Mouse (Mus musculus) E14TG2a.4 (cell line): ENCODE data around the gene Gm27029.
"Not testable (repeated sequence)": the region's sequence is repeated elsewhere in the genome, so short reads cannot be mapped to it uniquely, and the experiment has no call there.

Experiments
- H3K27me3 ChIP-seq: 2 replicates; pipeline ENCODE4 v1.6.1; 2014; ENCODE audit warnings: low read length, control low read depth; ENCODE audit not compliant: insufficient read depth
- H3K36me3 ChIP-seq: 2 replicates; pipeline ENCODE4 v1.6.1; 2014; ENCODE audit warnings: low read length, control low read depth; ENCODE audit not compliant: insufficient read depth
- H3K4me1 ChIP-seq: replicated peaks from 2 replicates; pipeline ENCODE4 v1.6.1; 2014; ENCODE audit warnings: low read depth, low read length, control low read depth
- H3K4me3 ChIP-seq: replicated peaks from 2 replicates; pipeline ENCODE4 v1.5.1; 2014; ENCODE audit warnings: mild to moderate bottlenecking, low read length
- H3K9me3 ChIP-seq: 2 replicates; pipeline ENCODE4 v1.6.1; 2014; ENCODE audit warnings: low read length, control low read depth
- CTCF ChIP-seq: conservative IDR thresholded peaks from 2 replicates; pipeline ENCODE4 v1.5.1; 2014; ENCODE audit warnings: low read length
- NANOG ChIP-seq: IDR thresholded peaks from 2 replicates; pipeline ENCODE4 v1.6.1; 2014; ENCODE audit warnings: borderline replicate concordance, low read length, mixed read lengths
- POU5F1 ChIP-seq: IDR thresholded peaks from 2 replicates; pipeline ENCODE4 v1.6.1; 2014; ENCODE audit warnings: low read length, borderline replicate concordance

The Gm27029 gene

DNA sequence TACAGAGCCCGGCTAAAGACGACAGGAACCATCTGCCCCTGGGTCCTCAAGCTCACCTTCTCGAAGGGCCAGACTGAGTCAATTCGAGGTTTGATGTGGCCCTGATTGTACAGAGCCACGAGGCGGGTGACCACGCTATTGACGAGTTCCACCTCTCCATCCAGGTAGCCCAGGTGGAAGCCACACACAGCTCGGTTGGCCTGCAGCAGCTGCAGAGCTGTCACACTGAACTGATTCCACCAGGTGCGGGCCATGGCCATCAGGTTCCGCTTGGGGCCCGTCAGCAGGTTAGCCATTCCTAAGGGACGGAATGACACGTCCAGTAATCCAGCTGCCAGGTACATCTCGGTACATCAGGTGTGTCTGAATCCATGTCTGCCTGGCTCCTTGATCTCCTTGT is 35.7 kb upstream of the Gm27029 start:
- peaks cover 89% of the 10 kb centered on the region for H3K4me1 ChIP-seq
- peaks cover 56% of the 10 kb centered on the region for H3K36me3 ChIP-seq
- no peaks in the 10 kb centered on the region for H3K9me3 ChIP-seq
- peak overlapping the region; percentile 59 for H3K4me3 ChIP-seq
- TF ChIP-seq POU5F1 (no peak), NANOG (no peak), CTCF (no peak)
- no peaks in the 10 kb centered on the region for H3K27me3 ChIP-seq

DNA sequence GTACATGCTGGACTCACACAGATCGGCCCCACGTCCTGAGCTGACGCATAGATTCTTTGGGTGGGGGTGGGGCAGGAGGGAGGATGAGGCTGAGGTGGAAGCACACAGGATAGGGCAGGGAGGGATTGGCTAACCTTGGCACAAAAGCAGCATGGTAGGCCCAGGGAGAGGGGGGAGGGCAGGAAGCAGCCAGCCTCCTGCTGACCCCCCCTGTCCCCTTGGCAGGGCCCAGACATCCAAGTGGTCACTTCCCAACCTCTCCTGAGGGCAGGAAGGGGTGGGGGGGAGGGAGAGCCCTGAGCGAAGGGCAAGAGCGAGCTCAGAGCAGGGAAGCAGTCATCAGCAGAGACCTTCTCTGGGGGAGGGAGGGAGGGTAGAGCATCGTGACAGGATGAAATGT is 35.1 kb upstream of the Gm27029 start:
- H3K27me3 ChIP-seq: no peaks in the 10 kb centered on the region
- H3K4me3 ChIP-seq: peak overlapping the region; percentile 51
- no peaks in the 10 kb centered on the region for H3K9me3 ChIP-seq
- H3K36me3 ChIP-seq: peaks cover 56% of the 10 kb centered on the region
- H3K4me1 ChIP-seq: peaks cover 90% of the 10 kb centered on the region
- TF ChIP-seq POU5F1 (no peak), CTCF (no peak), NANOG (no peak)

DNA sequence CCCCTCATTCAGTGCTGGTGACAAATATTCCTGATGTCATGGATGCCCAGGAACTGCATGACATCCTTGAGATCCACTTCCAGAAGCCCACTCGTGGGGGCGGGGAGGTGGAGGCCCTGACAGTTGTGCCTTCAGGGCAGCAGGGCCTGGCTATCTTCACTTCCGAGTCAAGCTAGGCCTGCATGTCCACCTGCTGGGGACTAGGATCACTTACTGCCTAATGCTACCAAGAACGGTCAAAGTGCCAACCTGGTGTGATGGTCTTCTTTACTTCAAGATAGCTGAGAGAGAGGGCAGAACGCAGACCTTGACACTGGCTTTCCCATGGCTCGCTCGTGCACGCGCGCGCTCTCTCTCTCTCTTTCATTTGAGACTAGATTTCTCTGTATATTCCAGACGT is 33.6 kb upstream of the Gm27029 start:
- Histone ChIP-seq H3K27me3 (no peaks in the 10 kb centered on the region), H3K36me3 (peaks cover 54% of the 10 kb centered on the region), H3K9me3 (no peaks in the 10 kb centered on the region), H3K4me3 (no peak overlapping the region), H3K4me1 (peaks cover 80% of the 10 kb centered on the region)
- no peak for TF ChIP-seq POU5F1
- no peak for TF ChIP-seq CTCF
- no peak for TF ChIP-seq NANOG

GRCm38 (mm10) chr11:101457631-101458030 is 33.0 kb upstream of the Gm27029 start:
- Histone ChIP-seq H3K27me3 (no peaks in the 10 kb centered on the region), H3K4me1 (peaks cover 74% of the 10 kb centered on the region), H3K36me3 (peaks cover 49% of the 10 kb centered on the region), H3K4me3 (no peak overlapping the region), H3K9me3 (no peaks in the 10 kb centered on the region)
- TF ChIP-seq NANOG (no peak), CTCF (no peak), POU5F1 (no peak)

- no peaks in the 10 kb centered on the region for H3K27me3 ChIP-seq
- TF ChIP-seq CTCF (no peak), NANOG (no peak), POU5F1 (no peak)
- no peaks in the 10 kb centered on the region for H3K9me3 ChIP-seq
- no peak overlapping the region for H3K4me3 ChIP-seq
- peaks cover 74% of the 10 kb centered on the region for H3K4me1 ChIP-seq
- H3K36me3 ChIP-seq: peaks cover 30% of the 10 kb centered on the region
These were observed 31.0 kb upstream of the Gm27029 start for GRCm38 (mm10) chr11:101455627-101456026.

- Histone ChIP-seq H3K4me1 (peaks cover 72% of the 10 kb centered on the region), H3K27me3 (no peaks in the 10 kb centered on the region), H3K4me3 (no peak overlapping the region), H3K9me3 (no peaks in the 10 kb centered on the region), H3K36me3 (peaks cover 23% of the 10 kb centered on the region)
- TF ChIP-seq NANOG: no peak
- TF ChIP-seq POU5F1: no peak
- TF ChIP-seq CTCF: no peak
These were observed 30.1 kb upstream of the Gm27029 start for GRCm38 (mm10) chr11:101454702-101455101.

- H3K4me3 ChIP-seq: peak overlapping the region; percentile 18; the same call in 1 of the 2 replicates
- no peaks in the 10 kb centered on the region for H3K27me3 ChIP-seq
- peaks cover 69% of the 10 kb centered on the region for H3K4me1 ChIP-seq
- no peaks in the 10 kb centered on the region for H3K9me3 ChIP-seq
- TF ChIP-seq POU5F1: no peak
- no peak for TF ChIP-seq CTCF
- no peak for TF ChIP-seq NANOG
- peaks cover 9% of the 10 kb centered on the region; the same call in 1 of the 2 replicates for H3K36me3 ChIP-seq
These were observed 27.6 kb upstream of the Gm27029 start for GRCm38 (mm10) chr11:101452093-101452774.

DNA sequence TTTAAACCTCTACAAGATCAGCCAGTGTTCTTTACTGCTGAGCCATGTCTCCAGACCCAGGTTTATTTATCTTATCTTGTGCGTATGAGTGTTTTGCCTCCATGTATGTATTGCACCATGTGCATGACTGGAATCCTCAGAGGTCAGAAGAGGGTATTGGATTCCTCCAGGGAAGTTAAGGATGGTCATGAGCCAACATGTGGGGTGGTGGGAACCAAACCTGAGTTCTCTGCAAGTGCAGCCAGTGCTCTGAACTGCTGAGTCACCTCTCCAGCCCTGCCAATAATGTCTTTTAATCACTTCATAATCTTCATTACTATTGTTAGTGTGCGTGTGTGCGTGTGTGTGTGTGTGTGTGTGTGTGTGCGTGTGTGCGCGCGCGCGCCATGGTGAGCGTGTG is 26.9 kb upstream of the Gm27029 start:
- Histone ChIP-seq H3K4me1 (peaks cover 63% of the 10 kb centered on the region), H3K4me3 (peak overlapping the region; percentile 18; the same call in 1 of the 2 replicates), H3K36me3 (peaks cover 2% of the 10 kb centered on the region; the same call in 1 of the 2 replicates), H3K27me3 (no peaks in the 10 kb centered on the region), H3K9me3 (no peaks in the 10 kb centered on the region)
- TF ChIP-seq CTCF (no peak), POU5F1 (no peak), NANOG (no peak)

DNA sequence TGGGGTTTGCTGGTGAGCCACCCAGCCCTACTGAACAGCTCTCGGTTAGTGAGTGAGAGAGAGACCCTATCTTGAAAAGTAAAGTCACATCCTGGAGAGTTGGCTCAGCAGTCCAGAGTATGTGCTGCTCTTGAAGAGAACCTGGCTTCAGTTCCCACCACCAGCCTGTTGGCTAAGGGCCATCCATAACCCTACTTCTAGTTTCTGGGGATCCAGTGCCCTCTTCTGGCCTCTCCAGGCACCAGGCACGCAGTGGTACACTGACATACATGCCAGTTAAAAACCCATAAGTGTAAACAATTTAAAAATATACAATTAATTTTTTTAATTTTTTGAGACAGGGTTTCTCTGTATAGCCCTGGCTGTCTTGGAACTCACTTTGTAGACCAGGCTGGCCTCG is 25.8 kb upstream of the Gm27029 start:
- Histone ChIP-seq H3K4me1 (peaks cover 64% of the 10 kb centered on the region), H3K27me3 (no peaks in the 10 kb centered on the region), H3K36me3 (peaks cover 8% of the 10 kb centered on the region), H3K9me3 (no peaks in the 10 kb centered on the region), H3K4me3 (no peak overlapping the region)
- TF ChIP-seq NANOG: no peak
- TF ChIP-seq POU5F1: no peak
- peak; percentile 33 for TF ChIP-seq CTCF

DNA sequence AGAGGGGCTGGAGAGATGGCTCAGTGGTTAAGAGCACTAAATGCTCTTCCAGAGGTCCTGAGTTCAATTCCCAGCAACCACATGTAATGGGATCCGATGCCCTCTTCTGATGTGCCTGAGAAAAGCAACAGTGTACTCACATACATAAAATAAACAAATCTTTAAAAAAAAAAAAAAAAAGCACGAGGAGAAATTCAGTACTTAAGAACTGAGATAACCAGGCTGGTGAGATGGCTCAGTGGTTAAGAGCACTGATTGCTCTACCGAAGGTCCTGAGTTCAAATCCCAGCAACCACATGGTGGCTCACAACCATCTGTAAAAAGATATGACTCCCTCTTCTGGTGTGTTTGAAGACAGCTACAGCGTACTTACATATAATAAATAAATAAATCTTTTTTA is 25.0 kb upstream of the Gm27029 start:
- not testable (repeated sequence) for H3K4me3 ChIP-seq, H3K27me3 ChIP-seq, H3K9me3 ChIP-seq
- Histone ChIP-seq H3K4me1 (peaks cover 67% of the 10 kb centered on the region), H3K36me3 (peaks cover 16% of the 10 kb centered on the region)
